Mouse (Mus musculus) thymus, postnatal 10 days (tissue): ENCODE measurements at regions not wholly inside any gene's neighbourhood (a gene's known extent, or its start where the extent isn't known, plus 50 kb on each side); places are given as distances from the start of the nearest gene placed in this dataset.

Experiments used
- DNase-seq, 2 experiments: peaks; one replicate each; pipeline ENCODE4 v3.0.0; 2021; ENCODE audit warnings: low spot score in 2 of 2

DNA sequence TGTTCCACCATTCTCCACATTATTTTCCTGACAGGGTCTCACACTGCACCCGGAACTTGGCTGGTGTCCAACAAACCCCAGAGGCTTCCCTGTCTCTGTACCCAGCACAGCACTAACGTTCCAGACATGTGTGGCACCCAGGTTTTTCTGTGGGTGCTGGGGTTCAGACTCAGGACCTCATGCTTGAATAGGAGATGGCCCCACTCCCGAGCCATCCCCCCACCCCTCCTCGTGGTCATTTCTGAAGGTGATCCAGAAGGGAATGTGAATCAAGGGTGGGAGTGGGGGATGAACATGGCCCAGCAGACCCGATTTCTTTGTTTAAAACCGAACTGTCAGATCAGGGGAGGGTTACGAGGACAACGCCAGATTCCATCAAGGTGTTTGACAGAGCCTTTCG is 245.6 kb downstream of the Tbc1d1 start:
- DNase-seq, result no peak

DNA sequence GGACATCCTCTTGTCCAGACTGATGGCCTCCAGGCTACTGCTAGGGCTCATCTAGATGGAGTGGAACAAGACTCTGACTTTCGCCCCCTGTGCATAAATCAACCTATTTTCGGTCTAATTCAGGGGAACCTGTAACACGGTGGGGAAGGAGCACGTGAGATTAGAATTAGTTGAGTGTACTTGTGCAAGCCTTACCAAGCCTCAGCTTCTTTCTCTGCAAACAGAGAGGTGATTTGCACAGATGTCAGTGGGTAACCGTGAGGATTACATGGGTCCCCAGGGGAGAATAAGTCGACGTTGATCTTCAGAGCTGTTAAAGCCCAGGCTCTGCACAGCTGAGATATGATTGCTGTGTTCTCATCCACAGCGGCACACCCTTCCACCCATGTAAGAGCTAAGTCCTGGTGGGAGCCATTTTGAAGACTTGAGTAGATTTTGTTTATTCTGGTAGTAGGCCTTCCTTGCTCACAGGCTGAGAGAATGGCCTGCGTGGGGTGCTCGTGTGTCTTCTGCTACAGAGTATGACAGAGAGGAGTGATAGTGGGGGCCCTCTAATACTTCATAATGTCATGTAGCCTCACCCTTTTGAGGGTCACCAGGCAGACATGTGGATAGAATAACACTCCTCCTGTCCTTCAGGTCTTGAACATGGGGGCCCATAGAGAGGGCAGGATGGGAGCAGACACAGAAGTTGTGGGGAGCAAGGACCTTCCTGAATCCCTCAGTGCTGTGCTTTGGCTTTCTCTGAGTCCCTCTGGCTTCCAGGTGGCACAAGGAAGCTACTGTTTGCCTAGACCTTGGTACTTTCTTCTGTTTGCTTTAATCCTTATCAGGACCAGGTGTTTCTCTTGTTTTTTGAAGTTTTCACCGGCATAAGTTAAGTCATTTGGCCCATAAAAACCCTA is 247.2 kb downstream of the Tbc1d1 start:
- no peak for DNase-seq

DNA sequence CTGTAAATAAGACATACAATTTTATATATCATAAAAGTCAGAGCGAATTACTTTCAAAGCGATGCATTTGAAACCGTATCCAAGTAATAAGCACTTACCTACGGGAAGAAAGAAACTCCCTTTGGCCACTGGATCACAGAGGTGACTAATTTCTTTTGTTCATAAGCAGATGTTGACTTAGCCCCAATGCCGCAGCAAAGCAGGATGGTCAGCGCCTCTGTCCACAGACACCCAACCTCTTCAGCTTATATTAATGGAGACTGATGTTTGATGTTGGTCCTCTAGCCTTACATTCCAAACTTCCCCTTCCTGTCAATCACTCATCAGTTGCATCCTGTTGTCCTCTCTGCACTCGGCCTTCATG is 247.9 kb downstream of the Tbc1d1 start:
- DNase-seq, result no peak

DNA sequence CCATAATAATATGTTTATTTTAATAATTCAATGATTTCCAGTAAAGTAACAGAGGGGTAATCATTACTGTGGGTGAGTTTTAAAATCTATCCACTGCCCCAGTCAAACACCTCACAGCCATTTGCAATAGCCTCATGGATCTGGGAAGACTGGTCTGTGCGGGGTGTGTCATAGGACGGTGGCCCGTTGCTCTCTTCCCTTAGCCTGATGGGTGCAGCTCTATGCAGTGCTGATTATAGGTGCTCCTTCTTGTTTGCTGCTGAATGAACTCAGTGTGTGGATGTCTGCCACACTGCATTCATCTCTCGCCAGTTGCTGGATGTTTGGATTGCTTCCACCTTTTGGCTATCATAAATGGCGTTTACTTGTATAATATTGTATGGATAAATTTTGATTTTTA is 248.4 kb downstream of the Tbc1d1 start:
- DNase-seq, result no peak

DNA sequence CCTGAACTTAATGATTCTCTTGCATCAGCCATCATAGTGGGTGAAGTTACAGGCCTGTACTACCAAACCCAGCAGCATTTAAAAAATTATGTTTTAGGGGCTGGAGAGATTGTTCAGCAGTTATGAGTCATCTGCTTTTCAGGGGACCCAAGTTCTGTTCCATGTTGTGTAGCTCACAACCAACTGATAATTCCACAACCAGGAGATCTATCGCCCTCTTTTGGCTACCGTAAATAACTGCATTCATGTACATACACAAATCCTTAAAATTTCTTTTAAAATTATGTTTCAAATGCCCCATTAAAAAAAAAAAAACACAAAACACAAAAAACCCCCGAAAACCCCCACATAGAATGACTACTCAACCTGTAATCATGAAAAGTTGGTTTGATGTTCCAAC is 252.8 kb downstream of the Tbc1d1 start:
- no peak for DNase-seq

DNA sequence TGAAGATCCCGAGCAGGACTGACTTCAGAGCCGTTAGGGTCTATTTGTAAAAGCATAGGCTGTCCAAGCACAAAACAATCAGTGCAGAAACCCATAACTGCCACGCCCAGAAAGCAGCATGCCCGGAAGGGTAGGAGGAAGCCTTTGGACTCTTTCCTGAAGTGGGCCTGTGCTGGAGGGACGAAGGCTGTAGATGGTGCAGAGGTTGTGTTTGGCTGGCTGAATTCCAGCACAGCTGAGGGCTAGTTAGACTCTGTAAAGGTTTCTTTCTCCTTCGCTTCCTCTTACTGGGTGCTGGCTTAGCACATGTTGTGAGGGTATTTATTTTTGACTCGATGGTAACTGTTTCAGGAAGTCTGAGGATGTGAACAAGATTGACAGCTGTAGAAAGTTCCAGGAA is 254.5 kb downstream of the Tbc1d1 start:
- no peak for DNase-seq

DNA sequence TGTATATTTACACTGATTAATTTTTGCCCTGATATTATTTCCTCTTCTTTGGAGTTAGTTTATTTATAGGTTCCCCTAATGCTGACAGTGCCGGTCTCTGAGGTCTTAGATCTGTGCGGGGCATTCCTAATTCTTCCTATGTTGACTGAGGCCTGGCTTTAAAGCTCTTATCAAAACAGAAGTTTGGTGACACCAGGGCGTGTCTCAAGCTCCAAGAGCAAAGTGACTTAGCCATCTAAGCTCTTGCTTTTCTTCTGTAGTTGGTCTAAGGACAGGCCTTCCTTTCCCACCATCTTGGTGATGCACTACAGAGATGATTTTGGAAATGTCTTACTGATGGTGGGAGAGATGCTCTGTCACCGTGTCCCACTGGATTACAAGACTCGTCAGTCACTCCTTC is 258.4 kb downstream of the Tbc1d1 start:
- no peak for DNase-seq

GRCm38 (mm10) chr5:64419395-64419794 is 263.3 kb downstream of the Tbc1d1 start:
- no peak for DNase-seq

DNA sequence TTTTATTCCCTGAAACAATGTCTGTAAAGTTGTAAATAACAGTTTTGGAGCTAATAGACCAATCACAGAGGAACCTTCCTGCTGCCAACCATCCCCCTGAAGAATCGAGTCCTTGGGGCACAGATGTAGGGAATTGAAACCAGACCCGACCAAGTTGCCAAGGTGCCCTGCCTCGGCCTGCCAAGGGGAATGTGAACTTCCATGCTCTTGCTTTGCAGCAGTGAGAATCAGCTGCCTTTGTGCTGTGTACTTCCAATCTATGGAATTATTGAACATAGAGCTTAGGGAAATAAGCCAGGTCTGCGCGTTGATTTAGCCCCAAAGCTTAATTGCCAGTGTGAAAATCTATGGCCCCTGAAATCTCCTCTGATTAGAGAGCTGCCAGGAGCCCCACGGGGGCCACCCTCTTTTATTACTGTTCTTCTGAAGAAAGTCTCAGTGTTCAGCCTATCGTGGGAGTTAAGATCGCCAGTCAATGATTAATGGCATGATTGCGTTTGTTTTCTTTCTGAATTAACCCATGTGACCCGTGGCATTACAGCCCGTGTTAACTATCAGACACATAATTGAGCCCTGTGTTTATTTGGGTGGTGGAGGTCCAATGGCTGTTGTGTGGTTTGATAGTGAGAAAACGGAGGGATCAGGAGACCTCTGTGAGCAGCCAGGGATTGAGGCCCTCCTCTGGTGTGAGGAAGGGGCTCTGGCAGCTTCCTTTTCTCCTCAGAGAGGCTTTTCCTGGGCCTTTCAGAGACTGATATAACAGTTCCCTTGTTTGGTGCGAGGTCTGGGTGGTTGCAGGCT is 266.9 kb downstream of the Tbc1d1 start:
- no peak for DNase-seq

GRCm38 (mm10) chr5:64428822-64429221 is 272.7 kb downstream of the Tbc1d1 start:
- no peak for DNase-seq

DNA sequence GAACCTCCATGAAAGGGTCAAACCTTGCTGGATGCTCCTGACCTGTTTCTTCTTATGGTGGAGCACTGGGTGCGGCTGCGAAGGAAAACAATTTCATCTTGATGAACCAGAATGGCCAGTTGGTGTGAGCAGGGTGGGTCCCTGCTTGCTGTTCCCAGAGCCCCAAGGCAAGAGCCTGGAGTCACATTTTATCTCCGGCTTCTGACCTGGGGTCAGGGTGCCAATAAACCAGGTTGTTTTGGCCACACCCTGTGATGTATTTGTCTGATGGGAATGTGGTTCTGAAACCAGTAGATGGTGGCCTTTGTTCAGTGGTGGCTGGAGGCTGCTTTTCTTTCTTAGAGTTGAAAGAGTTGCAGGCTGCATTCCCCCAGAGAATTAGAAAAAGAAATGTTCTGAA is 274.4 kb downstream of the Tbc1d1 start:
- DNase-seq, result no peak

- DNase-seq, result no peak
These were observed 275.5 kb downstream of the Tbc1d1 start for GRCm38 (mm10) chr5:64431624-64432023.

DNA sequence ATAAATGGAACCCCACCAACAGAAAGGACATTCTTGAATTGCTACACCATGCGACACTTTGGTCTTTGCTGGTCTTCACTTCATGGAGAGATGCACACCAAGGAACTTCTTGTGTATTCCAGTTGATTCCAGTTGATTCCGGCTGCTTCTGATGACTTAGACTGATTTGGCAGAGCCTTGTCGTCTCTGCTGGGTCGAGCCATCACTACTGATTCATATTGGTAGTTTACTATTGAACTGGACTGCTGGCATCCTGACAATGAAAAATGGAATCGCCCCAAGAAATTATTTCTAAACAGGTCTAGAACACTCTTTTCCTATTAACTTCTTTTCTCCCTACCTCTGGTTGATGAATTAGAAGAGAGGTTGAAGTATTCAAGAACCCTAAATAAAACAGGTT is 277.7 kb downstream of the Tbc1d1 start:
- no peak for DNase-seq

- DNase-seq, result no peak
These were observed 279.4 kb downstream of the Tbc1d1 start for GRCm38 (mm10) chr5:64435491-64435890.

DNA sequence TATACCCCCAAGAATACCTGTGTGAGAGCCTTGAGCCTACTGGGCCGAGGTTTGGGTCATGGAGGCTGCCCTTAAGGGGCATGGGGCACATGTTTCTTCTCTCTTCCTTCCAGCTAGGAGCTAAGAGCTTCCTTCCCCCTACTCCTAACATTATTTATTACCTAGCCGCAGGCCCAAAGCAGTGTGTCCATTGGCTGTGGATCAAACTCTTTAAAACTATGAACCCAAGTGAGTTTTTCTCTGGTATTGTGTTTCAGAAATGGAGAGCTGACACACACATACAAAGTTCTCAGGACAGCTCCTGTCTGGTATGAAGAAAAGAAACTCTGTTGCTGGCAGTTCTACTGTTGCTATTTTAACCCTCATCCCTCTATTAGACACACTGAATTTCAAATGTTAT is 279.9 kb downstream of the Tbc1d1 start:
- DNase-seq, result no peak

- no peak for DNase-seq
These were observed 281.6 kb downstream of the Tbc1d1 start for GRCm38 (mm10) chr5:64437720-64438119.

DNA sequence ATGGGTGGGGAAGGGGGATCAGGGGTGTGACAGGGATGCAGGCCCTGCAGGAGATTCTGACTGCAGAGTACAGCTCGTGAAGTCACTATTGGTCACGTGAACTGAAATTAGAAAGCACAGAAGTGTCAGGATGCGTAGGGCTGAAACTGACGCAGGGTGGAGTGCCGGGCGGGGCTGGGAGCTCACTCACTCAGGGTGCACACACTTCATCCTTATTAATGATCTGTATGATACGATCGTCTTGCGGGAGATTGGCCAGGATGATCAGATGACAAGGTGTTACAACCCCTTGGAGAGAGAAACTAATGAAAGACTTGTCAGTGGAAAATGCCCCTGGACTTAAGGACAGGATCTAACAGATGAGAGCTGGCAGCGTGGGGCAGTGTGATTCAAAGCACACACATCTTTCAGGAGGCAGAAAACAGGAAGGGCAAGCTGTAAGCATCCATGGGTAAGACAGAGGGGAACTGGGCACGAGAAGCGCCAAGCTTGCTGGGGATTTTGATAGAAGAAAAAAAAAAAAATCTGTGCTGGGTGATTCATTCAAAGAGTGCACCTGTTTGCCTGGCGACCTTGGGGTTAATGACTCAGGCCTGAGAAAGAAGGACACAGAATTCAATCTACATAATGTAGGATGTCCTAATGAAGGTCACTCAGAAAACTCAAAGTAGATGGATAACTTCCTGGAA is 282.5 kb downstream of the Tbc1d1 start:
- DNase-seq, result no peak

DNA sequence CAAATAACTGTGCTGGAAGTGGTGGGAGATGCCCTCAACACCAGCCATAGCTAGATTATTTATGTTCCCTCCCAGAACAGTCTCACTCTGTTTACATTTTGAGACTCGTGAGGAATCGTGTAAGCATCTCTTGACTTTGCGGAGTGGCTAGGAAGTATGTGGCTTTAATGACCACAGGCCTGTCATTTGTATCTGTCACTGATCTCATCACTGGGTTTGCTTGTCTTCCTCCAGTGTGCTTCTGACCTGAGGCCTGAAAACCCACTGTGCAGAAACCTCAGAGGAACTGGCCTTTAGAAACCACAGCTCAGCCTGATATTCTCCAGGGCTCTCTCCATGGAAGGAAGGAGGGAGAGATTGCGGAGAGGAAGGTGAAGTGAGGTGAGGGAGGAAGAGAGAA is 291.7 kb downstream of the Tbc1d1 start:
- no peak for DNase-seq

- DNase-seq, result no peak
These were observed 296.7 kb downstream of the Tbc1d1 start for GRCm38 (mm10) chr5:64452668-64453334.

DNA sequence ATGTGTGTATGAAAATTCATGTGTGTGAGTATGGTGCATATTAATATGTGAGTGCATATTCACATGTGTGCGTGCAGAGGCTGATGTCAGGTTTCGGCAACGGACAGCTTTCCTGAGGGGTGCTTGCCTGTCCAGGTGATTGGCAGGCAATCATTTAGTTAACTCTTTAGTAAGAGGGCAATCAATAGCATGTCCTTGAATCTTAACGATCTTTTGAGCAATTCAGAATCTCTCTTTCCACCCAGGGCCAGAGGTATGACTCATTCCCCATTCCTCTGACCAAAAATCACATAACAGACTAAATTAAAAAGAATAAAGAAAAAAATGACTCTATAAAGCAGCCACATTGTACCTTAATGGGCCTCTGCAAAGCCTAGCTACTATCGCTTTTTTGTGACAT is 303.7 kb downstream of the Tbc1d1 start:
- no peak for DNase-seq

- DNase-seq, result no peak
These were observed 304.8 kb downstream of the Tbc1d1 start for GRCm38 (mm10) chr5:64460891-64461290.

GRCm38 (mm10) chr5:64461592-64461991 is 305.5 kb downstream of the Tbc1d1 start:
- no peak for DNase-seq
